Mouse (Mus musculus) G1E (cell line): ENCODE results near the gene Gm867.

ENCODE experiments used
- CTCF ChIP-seq: IDR thresholded peaks from 2 replicates; pipeline ENCODE4 v1.5.1; 2012; ENCODE audit warnings: low read depth, low read length, inconsistent platforms, mixed read lengths
- TAL1 ChIP-seq: conservative IDR thresholded peaks from 2 replicates; pipeline ENCODE4 v1.6.1; 2012; ENCODE audit warnings: low read depth, low read length, inconsistent platforms, mixed read lengths

- TF ChIP-seq CTCF: no peak
- TF ChIP-seq TAL1: no peak
Measured at GRCm38 (mm10) chr10:75932081-75932678, 8.3 kb downstream of the Gm867 start.
